Mouse (Mus musculus) gastrocnemius, adult 8-10 months (tissue): ENCODE results near the gene Gm10073. TPM values are rescaled to one million over a fixed set of nuclear protein-coding genes. Genes with fewer than 3 reads are reported as not detected.

Source experiments
- total RNA-seq, 4 experiments: library from RNA; stranded (reverse); gene quantifications; 2 replicates each; pipeline ENCODE4 v1.2.4; 2022

The Gm10073 gene
- total RNA-seq, 4 experiments from 2014 or later, result 99.2 to 128 (median 106) TPM

Other genes starting within 250 kb of the Gm10073 start
- 1 to 10 TPM in 1 of 4 experiments, under 1 TPM in 3; 0.53 to 1.0 (median 0.74) TPM for gene Smpd3, start 235.5 kb downstream of the Gm10073 start, total RNA-seq
- 1 to 10 TPM in 2 of 4 experiments, under 1 TPM in 2; 0.63 to 1.1 (median 0.87) TPM for gene Zfp90, start 158.1 kb downstream of the Gm10073 start, total RNA-seq
- gene 6030452D12Rik, start 72.9 kb downstream of the Gm10073 start, total RNA-seq, result not detected
- under 1 TPM in 1 of 4 experiments, not detected in 3; 0.05 TPM for gene Cdh3, start 62.6 kb downstream of the Gm10073 start, total RNA-seq
- under 1 TPM; 0.11 to 0.38 (median 0.31) TPM for gene Cdh1, start 29.9 kb upstream of the Gm10073 start, total RNA-seq
- 10 to 100 TPM; 10.6 to 11.9 (median 11.5) TPM for gene Tango6, start 109.6 kb upstream of the Gm10073 start, total RNA-seq